Mouse (Mus musculus): ENCODE data around the gene Srrt.

Srrt gene

DNA sequence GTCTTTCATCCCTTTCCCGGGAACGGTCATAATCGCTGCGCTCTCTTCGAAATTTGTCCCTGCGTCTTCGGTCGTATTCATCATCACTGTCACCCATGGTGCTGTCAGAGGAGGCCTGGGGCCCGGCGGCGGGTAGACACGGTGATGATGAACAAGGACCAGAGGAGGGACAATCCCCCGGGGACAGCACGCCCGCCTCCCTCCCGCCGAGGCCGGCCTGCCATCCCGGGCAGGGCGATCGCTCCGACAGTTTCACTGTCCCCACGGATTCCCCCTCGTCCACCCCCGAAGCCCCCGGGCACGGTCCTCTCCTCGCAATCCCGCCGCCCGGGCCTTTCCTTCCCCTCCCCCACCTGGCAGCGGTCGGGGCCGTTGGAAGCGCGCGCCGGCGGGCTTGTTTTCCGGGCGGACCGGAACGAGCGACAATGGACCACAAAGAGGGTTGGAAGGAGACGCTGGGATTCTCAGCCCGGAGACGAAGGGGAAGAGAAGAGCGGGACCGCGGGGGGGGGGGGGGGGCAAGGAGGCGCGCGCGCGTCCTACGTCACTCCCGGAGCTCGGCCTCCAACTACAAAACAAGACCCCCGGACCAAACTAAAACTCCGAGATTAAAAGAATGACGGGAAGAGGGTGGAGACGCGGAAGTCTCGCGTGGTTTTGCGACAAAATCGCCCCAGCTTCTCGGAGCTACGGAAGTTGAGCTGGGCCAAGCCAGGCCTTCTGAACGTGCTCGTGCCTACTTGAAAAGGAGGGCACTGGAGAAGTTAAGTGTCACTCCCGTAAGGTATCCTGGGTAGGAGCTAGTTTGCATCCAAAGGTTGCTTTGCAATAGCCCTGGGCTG lies at the start of gene Srrt:
Srrt (minus strand) TSS at position 604 of the 842 bp plus-strand sequence.
- DNase-seq (ENCODE audit: low spot score in 2 of 2): peak; percentile 86 to 93

- DNase-seq (ENCODE audit: low spot score in 2 of 2): no peak
Observed at GRCm38 (mm10) chr5:137354091-137354490, 46.6 kb upstream of the Srrt start.

- DNase-seq (ENCODE audit: low spot score in 2 of 2): no peak
Observed at GRCm38 (mm10) chr5:137352011-137352975, 44.8 kb upstream of the Srrt start.

DNA sequence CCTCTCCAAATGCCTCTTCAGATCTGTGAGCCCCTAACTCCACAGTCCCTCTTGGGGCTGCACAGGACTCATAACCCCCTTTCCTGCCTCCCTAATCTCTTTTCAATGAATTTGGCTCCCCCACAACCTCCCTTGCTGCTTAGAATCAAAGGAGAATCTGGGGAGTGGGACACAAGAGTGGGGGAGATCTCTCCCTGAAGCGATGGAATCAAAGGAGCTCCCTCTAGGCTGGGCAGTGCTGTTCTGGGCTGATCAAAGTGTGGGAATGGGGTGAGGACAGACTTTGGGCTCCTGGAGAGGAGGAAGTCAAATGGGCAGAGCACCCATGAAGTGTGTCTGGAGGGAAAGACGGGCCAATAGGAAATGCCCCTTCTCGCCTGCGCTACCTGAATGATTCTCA lies 43.9 kb upstream of the Srrt start:
- DNase-seq (ENCODE audit: low spot score in 2 of 2): no peak

GRCm38 (mm10) chr5:137351058-137351380 lies 43.5 kb upstream of the Srrt start:
- no peak for DNase-seq (ENCODE audit: low spot score in 2 of 2)

DNA sequence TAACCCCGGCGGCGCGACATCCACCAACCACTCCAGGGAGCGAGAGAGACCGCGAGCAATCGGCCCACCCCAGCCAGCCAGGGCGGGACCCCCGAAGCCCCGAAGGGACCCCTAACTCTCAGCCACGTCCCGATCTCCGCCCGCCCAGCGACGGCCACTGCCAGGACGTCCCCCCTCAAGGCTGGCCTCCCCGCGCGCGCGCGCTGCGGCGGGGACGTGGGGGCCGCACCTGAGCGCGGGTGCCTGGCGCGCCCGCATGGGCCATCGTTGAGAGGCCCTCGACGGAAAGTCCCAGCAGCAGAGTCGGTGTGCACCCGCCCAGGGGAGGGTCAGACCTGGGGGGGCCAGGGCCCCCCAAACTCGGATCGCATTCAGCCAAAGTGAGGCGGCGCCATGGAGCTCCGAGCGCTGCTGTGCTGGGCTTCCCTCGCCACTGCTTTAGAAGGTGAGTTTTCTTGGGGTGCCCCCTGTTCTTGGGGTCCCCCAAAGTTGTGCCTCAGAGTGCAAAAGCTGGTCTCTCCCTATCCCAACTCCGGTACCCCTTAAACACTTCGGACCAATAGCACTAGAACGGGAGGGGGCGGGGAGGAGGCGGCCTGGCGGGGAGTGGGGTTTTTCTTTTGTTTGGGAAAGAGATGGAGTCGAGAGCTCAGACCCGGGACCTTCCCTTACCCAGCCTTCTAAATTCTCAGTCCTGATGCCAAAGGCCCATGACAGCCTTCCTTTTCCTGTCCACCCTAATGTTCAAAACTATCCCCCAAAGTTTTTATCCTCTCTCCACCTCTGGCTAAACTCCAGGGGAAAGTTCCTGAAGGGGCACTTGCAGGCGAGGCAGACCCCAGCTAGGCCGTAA lies 43.0 kb upstream of the Srrt start:
- DNase-seq (ENCODE audit: low spot score in 2 of 2): no peak

GRCm38 (mm10) chr5:137349384-137350204 lies 42.1 kb upstream of the Srrt start, which contains the start of gene Ephb4:
Ephb4 (plus strand) TSS chr5:137350109.
- peak in 1 of 2 experiments; percentile 60 for DNase-seq (ENCODE audit: low spot score in 2 of 2)

GRCm38 (mm10) chr5:137348482-137349383 lies 41.3 kb upstream of the Srrt start:
- no peak for DNase-seq (ENCODE audit: low spot score in 2 of 2)

- DNase-seq (ENCODE audit: low spot score in 2 of 2): no peak
Observed at GRCm38 (mm10) chr5:137347856-137348255, 40.4 kb upstream of the Srrt start.

DNA sequence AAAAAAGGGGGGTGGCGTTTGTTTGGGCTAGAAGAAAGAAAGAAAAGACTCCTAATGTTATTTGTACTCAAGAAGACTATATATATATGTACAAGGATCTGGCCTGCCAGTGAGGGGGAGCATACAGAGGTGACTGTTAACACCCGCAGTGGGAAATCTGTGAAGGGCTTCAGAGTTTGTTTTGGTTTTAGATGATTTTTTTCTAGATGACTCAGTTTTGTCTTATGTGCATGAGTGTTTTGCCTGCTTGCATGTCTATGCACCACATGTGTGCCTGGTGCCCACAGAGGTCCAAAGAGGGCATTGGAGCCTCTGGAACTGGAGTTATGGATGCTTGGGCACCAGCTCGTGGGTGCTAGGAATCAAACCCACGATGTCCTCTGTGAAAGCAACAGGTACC lies 39.5 kb upstream of the Srrt start:
- DNase-seq (ENCODE audit: low spot score in 2 of 2): no peak

DNA sequence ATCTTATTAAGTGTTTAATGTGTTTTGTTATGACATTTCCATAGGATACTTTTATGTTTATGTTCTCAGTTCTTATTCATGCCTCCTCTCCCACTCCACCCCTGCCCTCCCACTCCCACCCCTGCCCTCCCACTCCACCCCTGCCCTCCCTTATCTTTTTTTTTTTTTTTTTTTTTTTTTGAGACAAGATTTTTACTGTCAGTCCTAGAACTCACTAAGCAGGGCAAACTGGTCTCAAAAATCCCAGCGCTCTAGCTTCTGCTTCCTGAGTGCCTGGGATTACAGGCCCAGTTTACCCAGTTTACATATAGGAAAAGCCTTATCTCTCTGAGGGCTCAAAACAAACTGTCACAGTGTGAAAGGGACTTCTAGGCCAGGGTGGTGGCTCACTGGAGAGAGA lies 38.9 kb upstream of the Srrt start:
- DNase-seq (ENCODE audit: low spot score in 2 of 2): no peak

DNA sequence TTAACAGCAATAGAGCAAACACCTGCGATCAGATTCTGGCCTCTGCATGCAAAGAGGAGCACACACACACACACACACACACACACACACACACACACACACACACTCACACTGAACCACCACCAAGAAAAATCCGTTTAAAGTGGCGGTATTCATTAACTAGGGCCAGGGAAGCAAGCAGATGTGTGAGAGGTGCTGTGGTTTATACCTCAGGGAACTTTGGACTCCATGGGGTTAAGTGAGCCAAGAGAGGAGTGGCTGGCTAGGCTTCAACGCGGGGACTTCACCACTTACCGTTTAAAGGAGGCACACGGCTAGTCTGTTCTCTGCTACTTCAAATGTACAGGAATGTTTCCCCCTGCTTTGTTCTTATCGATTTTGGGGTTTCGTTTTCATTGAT lies 38.3 kb upstream of the Srrt start:
- no peak for DNase-seq (ENCODE audit: low spot score in 2 of 2)

GRCm38 (mm10) chr5:137343869-137344268 lies 36.4 kb upstream of the Srrt start:
- no peak for DNase-seq (ENCODE audit: low spot score in 2 of 2)

DNA sequence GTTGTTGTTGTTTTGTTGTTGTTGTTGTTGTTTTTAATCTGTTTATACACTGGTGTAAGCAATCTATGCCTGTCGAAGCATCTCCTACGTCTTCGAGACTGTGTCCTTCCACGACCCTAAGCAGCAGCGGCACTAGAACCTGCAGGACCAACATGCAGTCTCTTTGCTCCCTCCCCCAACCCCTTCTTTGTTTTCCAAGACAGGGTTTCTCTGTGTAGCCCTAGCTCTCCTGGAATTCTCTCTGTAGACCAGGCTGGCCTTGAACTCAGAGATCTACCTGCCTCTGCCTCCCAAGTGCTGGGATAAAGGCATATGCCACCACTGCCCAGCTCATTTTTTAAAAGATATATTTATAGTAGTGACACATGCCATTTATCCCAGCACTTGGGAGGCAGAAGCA lies 35.9 kb upstream of the Srrt start:
- DNase-seq (ENCODE audit: low spot score in 2 of 2): no peak

DNA sequence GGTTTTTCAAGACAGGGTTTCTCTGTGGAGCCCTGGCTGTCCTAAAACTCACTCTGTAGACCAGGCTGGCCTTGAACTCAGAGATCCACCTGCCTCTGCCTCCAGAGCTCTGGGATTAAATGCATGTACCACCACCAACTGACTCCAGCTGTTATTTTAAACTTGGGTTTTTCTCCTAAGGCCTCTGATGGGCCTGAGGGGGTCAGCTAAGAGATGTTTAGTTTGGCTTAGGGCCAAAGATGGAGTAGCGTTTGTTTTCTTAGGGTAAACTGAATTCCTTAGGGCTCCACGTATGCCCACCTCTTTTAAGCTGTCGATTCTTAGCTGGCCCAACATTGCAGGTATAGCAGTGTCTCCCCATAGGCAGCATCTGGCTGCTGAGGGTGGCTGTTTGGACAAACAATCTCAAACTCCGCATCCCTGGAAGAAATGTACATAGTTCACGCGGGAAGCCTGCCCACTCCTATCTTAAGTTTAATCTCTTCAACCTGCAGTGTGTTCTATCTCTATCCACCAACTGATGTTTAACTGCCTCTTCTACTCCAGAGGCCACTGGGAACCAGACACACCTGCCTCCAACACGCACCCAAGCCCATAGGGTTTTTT lies 35.0 kb upstream of the Srrt start:
- no peak for DNase-seq (ENCODE audit: low spot score in 2 of 2)

DNA sequence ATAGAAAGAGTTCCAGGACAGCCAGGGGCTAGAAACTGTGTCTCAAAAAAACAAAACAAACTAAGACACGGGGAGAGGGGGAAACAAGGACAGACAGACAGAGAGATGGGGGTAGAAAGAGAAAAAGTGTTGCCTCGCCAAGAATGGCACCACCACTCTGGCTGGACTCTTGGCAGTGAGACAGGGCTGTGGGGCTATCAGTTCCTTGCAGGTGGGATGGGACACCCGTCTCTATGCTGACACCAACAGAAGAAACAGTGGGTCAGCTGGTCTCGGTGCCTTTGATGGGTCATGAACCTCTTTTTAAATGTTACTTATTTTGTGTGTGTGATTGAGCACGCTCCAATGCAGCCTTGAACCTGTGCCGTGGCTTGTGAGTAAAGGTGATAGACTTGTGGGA lies 32.7 kb upstream of the Srrt start:
- no peak for DNase-seq (ENCODE audit: low spot score in 2 of 2)

GRCm38 (mm10) chr5:137339290-137339979 lies 32.0 kb upstream of the Srrt start:
- peak in 1 of 2 experiments; percentile 15 for DNase-seq (ENCODE audit: low spot score in 2 of 2)

DNA sequence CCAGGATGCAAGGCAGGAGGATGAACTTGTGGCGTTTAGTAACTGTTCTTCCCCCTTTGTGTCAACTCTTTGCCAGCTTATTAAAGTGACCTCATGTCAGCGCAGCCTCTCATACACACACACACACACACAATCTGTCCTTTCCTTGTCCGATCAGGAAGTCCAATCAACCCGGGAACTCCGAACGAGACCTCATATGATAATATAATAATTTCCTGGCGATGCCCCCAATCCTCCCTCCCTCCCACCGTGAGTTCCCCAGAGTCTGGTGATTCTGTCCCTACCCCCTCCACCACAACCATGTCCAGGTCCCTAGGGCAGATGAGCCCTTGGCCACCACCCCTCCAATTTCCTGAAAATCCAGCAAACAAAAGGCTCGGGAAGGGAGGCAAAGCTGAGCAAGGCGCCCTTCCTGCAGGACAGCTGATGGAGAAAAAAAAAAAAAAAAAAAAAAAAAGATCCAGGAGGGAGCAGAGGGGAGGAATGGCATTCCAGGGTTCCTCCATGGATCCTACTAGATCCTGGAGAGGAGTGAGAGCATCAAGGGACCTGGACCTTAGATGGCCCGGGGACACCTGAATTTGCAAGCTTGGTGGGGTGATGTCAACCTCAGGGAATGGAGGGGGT lies 31.3 kb upstream of the Srrt start:
- no peak for DNase-seq (ENCODE audit: low spot score in 2 of 2)

Measured in left cerebral cortex, adult 9 months (tissue).